Mouse (Mus musculus): Measurements from ENCODE around the gene Exosc10.

Exosc10 gene

DNA sequence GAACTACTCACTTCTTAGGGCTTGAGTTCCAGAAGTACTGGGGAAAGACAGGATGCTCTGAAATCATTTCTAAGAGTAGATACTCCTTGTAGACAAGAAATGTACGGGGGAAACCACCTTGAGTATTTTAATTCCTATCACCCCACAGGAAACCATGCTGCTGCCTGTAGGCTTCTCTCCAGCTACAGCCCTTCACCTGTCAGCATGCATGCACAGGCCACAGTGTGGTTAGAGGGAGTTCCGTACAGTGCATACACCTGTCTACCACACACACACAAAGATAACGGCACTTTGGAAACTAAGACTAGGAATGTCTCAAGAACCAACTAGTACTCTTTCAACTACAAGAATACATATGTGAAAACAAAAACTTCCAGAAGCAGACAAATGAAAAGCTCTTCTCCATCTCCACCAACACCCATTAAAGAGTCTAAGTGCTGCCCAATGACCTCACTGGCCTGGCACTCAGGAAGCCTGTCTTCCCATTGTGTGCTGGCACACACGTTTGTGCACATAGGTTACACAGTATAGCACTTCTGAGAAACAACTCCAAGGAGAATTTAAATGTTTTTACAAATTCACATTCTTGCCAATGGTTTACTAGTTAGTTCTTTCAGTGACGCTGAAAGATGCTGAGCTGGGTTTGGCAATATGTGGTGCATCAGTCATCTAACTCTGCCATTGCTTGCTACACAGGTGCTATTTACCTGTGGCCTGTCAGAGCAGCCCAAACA, 52.6 kb downstream of the Exosc10 start:
- DNase-seq, result no peak

DNA sequence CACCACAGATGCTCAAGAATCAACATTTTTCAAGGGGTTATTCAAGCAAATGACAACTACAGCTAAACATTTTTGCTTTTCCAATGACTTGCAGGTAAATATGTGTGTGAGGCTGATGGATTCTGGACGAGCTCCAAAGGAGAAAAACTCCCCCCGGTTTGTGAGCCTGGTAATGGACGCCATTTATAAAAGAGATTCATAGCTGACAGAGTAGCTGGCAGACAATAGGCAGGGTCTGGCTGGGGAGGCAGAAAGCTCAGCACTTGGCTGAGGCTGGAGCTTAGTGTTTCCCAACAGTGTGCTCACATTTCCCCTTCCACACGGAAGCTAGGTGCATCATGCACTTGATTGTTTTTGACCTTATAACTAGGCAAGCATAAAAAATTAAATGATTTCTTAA, 54.3 kb downstream of the Exosc10 start:
- DNase-seq, result no peak

DNA sequence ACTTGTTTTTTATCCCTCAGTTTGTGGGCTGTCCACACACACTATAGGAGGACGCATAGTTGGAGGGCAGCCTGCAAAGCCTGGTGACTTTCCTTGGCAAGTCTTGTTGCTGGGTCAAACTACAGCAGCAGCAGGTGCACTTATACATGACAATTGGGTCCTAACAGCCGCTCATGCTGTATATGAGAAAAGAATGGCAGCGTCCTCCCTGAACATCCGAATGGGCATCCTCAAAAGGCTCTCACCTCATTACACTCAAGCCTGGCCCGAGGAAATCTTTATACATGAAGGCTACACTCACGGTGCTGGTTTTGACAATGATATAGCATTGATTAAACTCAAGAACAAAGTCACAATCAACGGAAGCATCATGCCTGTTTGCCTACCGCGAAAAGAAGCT, 55.5 kb downstream of the Exosc10 start:
- DNase-seq, result no peak

DNA sequence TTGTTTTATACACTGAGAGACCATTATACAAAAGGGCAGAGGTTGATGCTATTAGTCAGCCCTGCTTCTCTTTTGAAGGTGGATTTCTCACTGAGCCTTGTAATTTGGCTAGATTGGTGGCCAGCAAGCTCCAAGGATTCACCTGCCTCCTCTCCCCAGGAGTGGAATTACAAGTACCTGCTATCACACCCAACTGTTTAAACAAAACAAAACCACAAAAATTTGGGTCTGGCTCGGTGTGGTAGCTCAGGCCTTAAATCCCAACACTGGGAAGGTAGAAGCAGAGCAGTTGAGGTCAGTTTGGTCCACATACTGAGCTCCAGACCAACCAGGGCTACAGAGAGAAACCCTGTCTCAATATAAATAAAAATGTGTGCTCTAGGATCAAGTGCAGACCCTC, 61.6 kb downstream of the Exosc10 start:
- DNase-seq, result no peak

DNA sequence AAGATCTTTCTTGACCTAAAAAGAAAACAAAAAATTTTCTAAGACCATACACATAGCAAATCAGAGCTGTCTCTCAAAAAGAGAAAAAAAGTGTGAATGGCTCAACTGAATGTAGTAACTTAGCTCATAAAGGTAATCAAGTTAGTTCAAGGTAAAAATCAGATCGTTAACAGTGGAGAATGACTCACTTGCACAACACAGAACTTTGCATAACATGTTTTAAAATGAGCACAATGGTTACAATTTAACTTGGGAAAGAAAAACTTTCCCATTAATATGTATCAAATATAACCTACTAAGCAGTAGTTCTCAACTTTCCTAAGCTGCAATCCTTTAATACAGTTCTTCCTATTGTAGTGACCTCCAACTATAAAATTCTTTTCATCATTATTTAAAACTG, 62.5 kb downstream of the Exosc10 start:
- DNase-seq, result no peak

DNA sequence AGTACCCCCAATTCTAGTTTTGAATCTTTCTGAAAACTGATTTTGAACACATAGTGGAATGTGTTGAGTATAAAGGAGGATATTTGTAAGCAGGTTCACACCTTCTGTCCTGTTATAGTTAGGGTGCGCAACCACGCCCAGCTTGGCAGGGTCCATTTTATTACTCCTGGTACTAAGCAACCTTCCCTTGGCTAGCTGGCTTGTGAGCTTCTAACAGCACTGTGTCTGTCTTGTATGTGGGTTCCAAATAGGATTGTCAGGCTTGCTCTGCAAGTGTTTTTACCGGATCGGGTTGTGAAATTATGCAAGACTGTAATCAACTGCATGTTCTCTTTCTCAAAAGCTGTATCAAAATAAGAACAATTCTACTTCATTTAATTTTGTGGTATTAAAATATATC, 64.3 kb downstream of the Exosc10 start:
- DNase-seq, result no peak

DNA sequence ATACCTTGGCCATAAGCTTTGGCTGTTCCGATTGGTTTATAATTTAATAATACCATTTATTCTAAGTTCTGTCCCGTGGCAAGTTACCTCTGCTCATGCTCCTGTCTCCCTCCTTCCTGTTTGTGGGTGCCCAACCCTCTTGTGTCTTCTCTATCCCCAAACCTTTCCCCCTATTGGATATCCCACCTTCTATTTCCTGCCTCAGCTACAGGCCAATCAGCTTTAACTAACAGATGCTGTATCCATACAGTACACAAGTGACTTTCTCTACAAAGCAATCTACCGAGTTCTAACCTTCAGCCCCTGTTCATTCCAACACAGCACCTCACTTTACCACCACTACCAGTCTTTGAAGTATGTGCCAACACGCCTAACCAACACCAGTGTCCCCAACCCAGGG, 65.4 kb downstream of the Exosc10 start:
- DNase-seq, result no peak

DNA sequence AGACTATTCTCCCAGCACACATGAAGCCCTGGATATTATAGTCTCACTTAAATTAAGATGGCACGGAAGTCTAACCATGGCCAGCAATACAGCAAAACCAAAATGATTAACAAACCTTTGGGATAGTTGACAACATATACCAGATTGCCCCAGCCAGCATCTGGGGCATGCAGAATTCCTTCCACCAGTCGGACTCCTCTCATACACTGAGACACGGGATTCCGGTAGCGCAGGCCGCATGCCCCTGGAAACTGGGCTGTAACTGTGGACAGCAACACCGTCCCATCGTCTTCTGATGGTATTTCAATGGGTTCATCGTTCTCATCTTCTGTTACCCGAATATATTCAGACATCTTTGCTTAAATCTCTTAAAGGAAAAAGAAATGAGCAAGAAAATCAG, 66.8 kb downstream of the Exosc10 start:
- no peak for DNase-seq

DNA sequence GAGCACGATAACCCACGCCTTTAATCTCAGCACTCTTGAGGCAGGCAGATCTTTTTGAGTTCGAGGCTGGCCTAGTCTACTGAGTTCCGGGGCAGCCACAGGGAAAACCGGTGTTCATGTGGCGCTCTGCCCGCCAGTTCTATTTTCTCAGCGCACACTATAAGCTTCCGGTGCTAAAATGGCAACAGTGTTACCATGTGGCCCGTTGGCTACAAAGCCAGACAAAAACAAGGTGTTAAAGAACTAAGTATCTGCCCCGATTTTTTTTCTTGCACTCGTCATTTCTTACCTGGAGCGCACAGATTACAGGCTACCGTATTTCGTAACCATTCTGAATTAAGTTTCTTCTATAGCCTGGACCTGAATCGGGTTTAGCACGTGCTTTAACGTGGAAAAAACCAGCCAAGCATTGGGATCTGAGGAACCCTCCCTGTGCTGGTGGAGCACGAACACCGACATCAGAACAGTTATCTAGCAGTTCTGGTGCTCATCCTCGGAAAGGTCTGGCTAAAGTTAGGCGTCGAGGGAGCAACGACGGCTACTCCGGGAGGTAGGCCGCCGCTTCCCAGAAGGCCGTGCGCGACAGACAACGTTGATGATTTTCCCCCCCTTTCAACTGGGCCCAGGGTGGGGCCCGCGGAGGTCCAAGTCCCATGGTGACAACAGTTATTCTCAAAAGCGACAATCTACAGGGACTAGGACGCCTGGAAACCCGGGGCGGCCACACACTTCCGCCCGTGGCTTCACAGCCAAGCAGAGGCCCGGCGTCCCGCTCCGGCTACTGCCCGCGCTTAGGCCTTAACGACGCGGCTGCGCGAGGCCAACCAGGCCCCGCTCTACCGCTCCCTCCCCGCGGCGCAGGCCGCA, 67.8 kb downstream of the Exosc10 start:
- peak; percentile 48 for DNase-seq

DNA sequence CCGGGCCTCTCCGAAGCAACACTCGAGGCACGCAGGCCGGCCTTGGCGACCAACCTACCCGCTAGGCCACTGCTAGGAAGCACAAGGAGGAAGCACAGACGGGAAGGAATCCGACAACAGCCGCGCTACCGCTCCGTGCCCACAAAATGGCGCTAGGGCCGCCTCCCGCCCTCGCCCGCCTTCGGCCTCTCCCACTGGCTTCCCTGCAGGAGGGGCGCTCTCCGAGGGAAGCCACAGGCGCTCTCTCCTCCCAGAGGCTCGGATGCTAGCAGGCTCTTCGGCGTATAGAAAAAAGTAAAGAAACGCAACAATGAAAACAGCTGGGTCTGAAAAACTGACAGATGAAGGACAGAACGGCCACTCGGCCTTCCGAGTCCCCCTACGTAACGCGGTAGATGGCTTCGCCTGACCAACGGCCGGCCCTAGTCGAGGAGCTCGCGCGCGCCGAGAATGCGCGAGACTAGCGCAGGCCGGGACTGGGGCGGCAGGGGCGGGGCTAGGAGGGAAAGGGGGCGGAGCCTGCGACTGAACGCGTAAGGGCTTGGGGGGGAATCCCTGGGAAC, 68.5 kb downstream of the Exosc10 start, which contains the start of gene Tardbp:
TSS of gene Tardbp (minus strand) at position 397 of the 563 bp plus-strand sequence.
- peak; percentile 95 for DNase-seq

DNA sequence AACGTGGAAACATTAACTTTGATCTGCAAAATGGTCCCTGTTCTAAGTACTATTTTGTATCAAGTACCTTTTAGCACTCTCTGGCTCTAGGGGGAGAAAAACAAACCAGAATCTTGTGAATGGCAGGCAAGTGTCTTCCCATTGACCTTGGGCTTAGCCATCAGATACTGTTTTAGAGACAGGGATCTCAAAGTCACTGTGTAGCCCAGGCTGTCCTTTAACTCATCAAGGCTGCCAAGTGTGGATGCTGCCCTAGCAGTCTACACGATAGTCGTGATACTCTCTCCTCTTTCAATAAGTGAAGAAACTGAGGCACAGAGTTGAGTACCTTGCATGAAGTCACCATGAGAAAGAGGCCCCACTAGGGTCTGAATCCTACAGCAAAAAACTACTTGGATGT, 69.0 kb downstream of the Exosc10 start:
- no peak for DNase-seq

Data from cerebellum, adult 9-11 months (tissue).